Mouse (Mus musculus) spleen, adult 18-20 months (tissue): ENCODE results near the gene Rab3ip.

Experiments
- DNase-seq, 2 experiments: peaks; one replicate each; pipeline ENCODE4 v3.0.0; 2022; ENCODE audit warnings: mixed read lengths in 2 of 2

Rab3ip gene

GRCm38 (mm10) chr10:116950009-116950769, at the start of gene Rab3ip:
TSS of gene Rab3ip (minus strand) at chr10:116950769.
- DNase-seq, result peak; percentile 85 to 94

GRCm38 (mm10) chr10:116998716-116999455, 48.3 kb upstream of the Rab3ip start:
- no peak for DNase-seq

GRCm38 (mm10) chr10:116996236-116996600, 45.6 kb upstream of the Rab3ip start:
- no peak for DNase-seq

GRCm38 (mm10) chr10:116995584-116996235, 45.1 kb upstream of the Rab3ip start:
- no peak for DNase-seq

- DNase-seq, result no peak
Observed at GRCm38 (mm10) chr10:116995162-116995561, 44.6 kb upstream of the Rab3ip start.

GRCm38 (mm10) chr10:116993971-116994370, 43.4 kb upstream of the Rab3ip start:
- DNase-seq, result no peak

GRCm38 (mm10) chr10:116986264-116987082, 35.9 kb upstream of the Rab3ip start, which contains the start of gene Best3:
TSS of gene Best3 (plus strand) at chr10:116986314.
- DNase-seq, result no peak

- DNase-seq, result no peak
Observed at GRCm38 (mm10) chr10:116984836-116985235, 34.3 kb upstream of the Rab3ip start.

GRCm38 (mm10) chr10:116982526-116982925, 32.0 kb upstream of the Rab3ip start:
- DNase-seq, result no peak

- peak in 1 of 2 experiments; percentile 21 for DNase-seq
Observed at GRCm38 (mm10) chr10:116980888-116981287, 30.3 kb upstream of the Rab3ip start.

GRCm38 (mm10) chr10:116980273-116980672, 29.7 kb upstream of the Rab3ip start:
- DNase-seq, result no peak

GRCm38 (mm10) chr10:116978841-116979240, 28.3 kb upstream of the Rab3ip start:
- DNase-seq, result no peak

GRCm38 (mm10) chr10:116977858-116978257, 27.3 kb upstream of the Rab3ip start:
- DNase-seq, result no peak

GRCm38 (mm10) chr10:116977455-116977854, 26.9 kb upstream of the Rab3ip start:
- no peak for DNase-seq

- no peak for DNase-seq
Observed at GRCm38 (mm10) chr10:116972509-116972908, 21.9 kb upstream of the Rab3ip start, which contains the start of gene Gm10271. TSS of gene Gm10271 (minus strand) at chr10:116972609.

GRCm38 (mm10) chr10:116968741-116969140, 18.2 kb upstream of the Rab3ip start:
- DNase-seq, result no peak

GRCm38 (mm10) chr10:116966065-116966464, 15.5 kb upstream of the Rab3ip start:
- DNase-seq, result no peak

GRCm38 (mm10) chr10:116965297-116965696, 14.7 kb upstream of the Rab3ip start:
- no peak for DNase-seq

- no peak for DNase-seq
Observed at GRCm38 (mm10) chr10:116964571-116964970, 14.0 kb upstream of the Rab3ip start.

- DNase-seq, result no peak
Observed at GRCm38 (mm10) chr10:116964084-116964483, 13.5 kb upstream of the Rab3ip start.

GRCm38 (mm10) chr10:116962803-116963202, 12.2 kb upstream of the Rab3ip start:
- peak in 1 of 2 experiments; percentile 7 for DNase-seq

- no peak for DNase-seq
Observed at GRCm38 (mm10) chr10:116962152-116962551, 11.6 kb upstream of the Rab3ip start.
